In the genomic region with DNA sequence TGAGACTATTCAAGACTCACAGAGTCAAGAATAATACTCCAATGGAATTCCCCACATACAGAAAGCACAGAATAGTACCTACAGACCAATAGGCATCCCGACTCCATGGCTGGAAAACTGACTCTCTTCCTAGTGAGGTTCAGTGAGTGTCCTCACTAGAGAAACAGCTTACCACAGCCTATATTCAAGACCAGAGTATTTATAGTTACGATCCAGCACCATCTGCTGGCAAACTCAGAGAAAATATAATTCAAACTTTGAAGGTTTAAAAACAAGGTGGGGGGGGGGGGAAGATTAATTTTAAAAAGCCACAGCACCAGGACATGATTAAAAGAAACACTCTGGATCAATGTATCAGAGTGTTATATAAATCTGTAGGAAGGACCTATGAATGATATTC, we compare ENCODE assay signal across 8 mouse cellular contexts.
"Had no signal": no experiment of that assay in that cellular context is flagged by ENCODE, and none has a peak within 500 bp of the region (broad histone marks: within the 10 kb centered on the region; RNA-seq: fewer than 3 reads in every experiment).

No protein-coding gene starts in this region.

- DNase-seq: kidney, adult 11 months; kidney, postnatal 10 days; kidney, postnatal 4 days; lung, adult 2 months; lung, postnatal 36 days; thymus, postnatal 36 days had no signal

- ATAC-seq: lung, postnatal 0 days; midbrain, embryonic 15.5 days had no signal
